Mouse (Mus musculus): ENCODE data around the gene Shc4. TPM values are rescaled to one million over a fixed set of nuclear protein-coding genes. Genes with fewer than 3 reads are reported as not detected.

The Shc4 gene
- polyA plus RNA-seq (2015; fragmentation: Nextera tagmentation; extraction: Ambion mirVana) = 1.7 and 2.8 TPM in 2 replicates

DNA sequence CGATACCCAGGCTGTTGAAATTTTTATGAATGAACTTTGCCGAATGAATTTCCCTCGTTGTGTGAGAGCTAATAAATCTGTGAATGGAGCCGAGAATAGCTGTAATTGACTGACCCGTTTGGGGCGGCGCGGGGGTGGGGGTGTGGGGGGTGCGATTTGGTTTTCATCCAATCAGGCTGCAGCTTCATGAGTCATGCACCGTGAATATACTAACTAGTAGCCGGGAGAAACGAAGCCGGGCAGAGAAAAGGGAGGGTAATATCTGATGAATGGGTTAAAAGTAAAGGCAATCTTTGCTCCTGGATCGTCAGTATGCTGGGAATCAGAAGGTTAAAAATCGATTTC lies at the start of gene Shc4:
TSS of gene Shc4 (minus strand) at position 63 of the 345 bp plus-strand sequence.

DNA sequence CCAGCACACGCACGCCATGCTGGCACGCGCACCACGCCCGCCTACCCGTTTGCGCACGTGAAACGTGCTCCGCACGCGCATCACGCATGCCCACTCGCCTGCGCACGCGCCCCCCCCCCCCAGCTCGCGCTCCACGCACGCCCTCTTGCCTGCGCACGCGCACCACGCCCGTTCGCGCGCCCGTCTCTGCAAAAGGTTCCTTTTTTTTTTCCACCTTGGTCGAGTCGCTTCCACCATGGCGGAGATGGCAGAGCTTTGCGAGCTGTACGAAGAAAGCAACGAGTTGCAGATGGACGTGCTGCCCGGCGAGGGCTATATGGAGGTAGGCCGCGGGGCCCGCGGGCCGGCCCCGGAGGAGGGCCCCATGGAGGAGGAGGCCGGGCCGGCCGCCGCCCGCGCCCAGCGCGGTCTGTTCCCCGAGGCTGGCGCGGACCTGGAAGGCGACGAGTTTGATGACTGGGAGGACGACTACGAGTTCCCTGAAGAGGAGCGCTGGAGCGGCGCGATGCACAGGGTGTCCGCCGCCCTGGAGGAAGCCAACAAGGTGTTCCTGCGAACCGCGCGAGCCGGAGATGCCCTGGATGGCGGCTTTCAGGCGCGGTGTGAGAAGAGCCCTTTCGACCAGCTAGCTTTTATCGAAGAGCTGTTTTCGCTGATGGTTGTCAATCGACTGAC lies 50.9 kb downstream of the Shc4 start, which contains the start of gene Eid1:
TSS of gene Eid1 (plus strand) at position 139 of the 675 bp plus-strand sequence.

DNA sequence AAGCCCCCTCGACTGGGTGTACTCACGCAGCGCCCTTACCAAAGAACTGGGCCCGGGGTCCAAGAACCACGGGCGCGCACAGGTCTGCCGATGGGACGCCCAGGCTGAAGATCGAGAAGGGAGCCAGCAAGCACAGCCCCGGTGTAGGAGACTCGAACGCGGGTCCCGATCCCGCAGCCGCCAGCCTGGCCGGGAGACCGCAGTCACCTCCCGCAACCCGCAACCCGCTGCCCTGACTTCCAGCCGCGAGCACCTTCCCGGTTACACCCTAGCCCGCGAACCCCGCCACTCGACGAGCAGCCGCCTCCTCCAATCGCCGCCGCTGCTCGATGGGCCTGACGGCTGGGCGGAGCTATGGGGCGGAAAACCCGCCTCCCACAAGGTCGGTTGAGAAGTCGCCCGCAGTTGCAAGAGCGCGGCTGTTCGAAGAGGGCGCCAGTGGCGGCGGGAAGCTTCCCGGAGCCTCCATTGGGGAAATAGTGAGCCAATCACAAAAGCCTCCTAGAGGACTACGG lies 99.1 kb downstream of the Shc4 start, which contains the start of gene Cep152:
TSS of gene Cep152 (minus strand) at position 277 of the 515 bp plus-strand sequence.

Other genes with a start within 250 kb of the Shc4 start
- 0.11 and 0.50 TPM in 2 replicates for gene Gm9913, start 219.1 kb downstream of the Shc4 start, polyA plus RNA-seq (2015; fragmentation: Nextera tagmentation; extraction: Ambion mirVana)
- gene Fbn1, start 216.2 kb downstream of the Shc4 start, polyA plus RNA-seq (2015; fragmentation: Nextera tagmentation; extraction: Ambion mirVana) = 17.9 and 21.3 TPM in 2 replicates
- gene Cep152, start 99.0 kb downstream of the Shc4 start, polyA plus RNA-seq (2015; fragmentation: Nextera tagmentation; extraction: Ambion mirVana) = 1.4 and 1.6 TPM in 2 replicates
- gene Eid1, start 51.1 kb downstream of the Shc4 start, polyA plus RNA-seq (2015; fragmentation: Nextera tagmentation; extraction: Ambion mirVana) = 193 and 236 TPM in 2 replicates
- gene Secisbp2l, start 58.7 kb upstream of the Shc4 start, polyA plus RNA-seq (2015; fragmentation: Nextera tagmentation; extraction: Ambion mirVana) = 13.4 and 15.5 TPM in 2 replicates
- 35.6 and 59.7 TPM in 2 replicates for gene Galk2, start 135.0 kb upstream of the Shc4 start, polyA plus RNA-seq (2015; fragmentation: Nextera tagmentation; extraction: Ambion mirVana)
- gene Cops2, start 135.0 kb upstream of the Shc4 start, polyA plus RNA-seq (2015; fragmentation: Nextera tagmentation; extraction: Ambion mirVana) = 101 and 129 TPM in 2 replicates